Mouse (Mus musculus) layer of hippocampus, adult 2 months (tissue): ENCODE data around the gene Cdk13. TPM values are rescaled to one million over a fixed set of nuclear protein-coding genes. Genes with fewer than 3 reads are reported as not detected.

Source experiments
- DNase-seq, 2 experiments: peaks; one replicate each; pipeline ENCODE4 v3.0.0; 2022; ENCODE audit warnings: low spot score in 2 of 2
- H3K27ac ChIP-seq: fragments of 200-600 bp; 2 replicates; pipeline ENCODE4 v1.8.1; 2022
- H3K4me3 ChIP-seq: fragments of 200-600 bp; 2 replicates; pipeline ENCODE4 v1.8.1; 2022; ENCODE audit warnings: mild to moderate bottlenecking
- CTCF ChIP-seq: fragments of 200-600 bp; conservative IDR thresholded peaks from 2 replicates; pipeline ENCODE4 v1.8.1; 2022; ENCODE audit warnings: antibody characterized with exemption, mild to moderate bottlenecking, moderate library complexity
- microRNA-seq, 2 experiments: library from miRNA; unstranded; fragments of <30 nt; microRNA quantifications; one replicate each; pipeline ENCODE4 v1.2.0; 2021
- total RNA-seq, 2 experiments: library from RNA; stranded (reverse); gene quantifications; 2 replicates each; pipeline ENCODE4 v1.2.3; 2021

Cdk13 gene
- total RNA-seq, 2 experiments from 2014 or later = 58.7 to 60.0 TPM

DNA sequence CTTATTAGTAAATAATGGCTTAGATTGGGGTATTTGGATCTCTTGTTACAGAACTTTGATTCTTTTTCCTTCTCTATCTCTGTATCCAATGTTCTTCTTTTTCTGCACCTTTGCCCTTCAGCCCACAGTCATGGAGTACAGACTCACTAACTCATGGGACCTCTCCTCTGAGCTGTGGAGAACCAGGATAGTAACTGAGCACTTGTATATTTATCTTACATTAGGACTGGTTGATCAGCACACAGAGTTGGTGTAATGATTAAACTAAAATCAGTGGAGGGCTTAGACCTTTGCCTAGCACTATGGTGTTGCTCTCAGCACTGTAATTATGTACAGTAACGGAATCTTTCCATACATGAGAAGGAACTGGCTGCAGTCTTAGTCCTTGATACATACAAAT lies 133.8 kb downstream of the Cdk13 start:
- H3K4me3 ChIP-seq = no peak overlapping the region
- no peak for DNase-seq
- no peak overlapping the region for H3K27ac ChIP-seq
- TF ChIP-seq CTCF = no peak

DNA sequence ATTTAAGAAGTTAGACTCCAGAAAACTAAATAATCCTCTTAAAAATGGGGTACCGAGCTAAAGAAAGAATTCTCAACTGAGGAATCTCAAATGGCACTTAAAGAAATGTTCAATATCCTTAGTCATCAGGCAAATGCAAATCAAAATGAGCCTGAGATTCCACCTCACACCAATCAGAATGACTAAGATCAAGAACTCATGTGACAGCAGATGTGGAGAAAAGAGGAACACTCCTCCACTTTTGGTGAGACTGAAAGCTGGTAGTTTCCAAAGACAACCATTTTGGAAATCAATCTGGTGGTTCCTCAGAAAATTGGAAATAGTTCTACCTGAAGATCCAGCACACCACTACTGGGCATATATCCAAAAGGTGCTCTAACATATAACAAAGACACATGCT lies 137.5 kb downstream of the Cdk13 start:
- Histone ChIP-seq H3K27ac (no peak overlapping the region), H3K4me3 (no peak overlapping the region)
- TF ChIP-seq CTCF = no peak
- no peak for DNase-seq

Small RNA genes within 50 kb of the gene (microRNA-seq; reads per million reads assigned to microRNA genes)
- gene Mir466i = 0 reads per million in 2 experiments

Other genes starting within 250 kb of the Cdk13 start
- gene Mplkip, start 109.9 kb downstream of the Cdk13 start, total RNA-seq = 10 to 100 TPM; 17.1 to 18.5 TPM
- 1 to 10 TPM; 2.1 to 3.3 TPM for gene Sugct, start 109.5 kb downstream of the Cdk13 start, total RNA-seq
- 10 to 100 TPM; 58.7 to 59.4 TPM for gene Rala, start 139.1 kb upstream of the Cdk13 start, total RNA-seq
- gene Yae1d1, start 188.3 kb upstream of the Cdk13 start, total RNA-seq = 10 to 100 TPM; 21.6 to 23.2 TPM